Mouse (Mus musculus) adrenal gland, adult 18-20 months (tissue): Measurements from ENCODE around the gene Rhov. TPM values are rescaled to one million over a fixed set of nuclear protein-coding genes. Genes with fewer than 3 reads are reported as not detected.

Source experiments
- DNase-seq, 2 experiments: peaks; one replicate each; pipeline ENCODE4 v3.0.0; 2021 to 2022; ENCODE audit warnings: low spot score in 2 of 2
- total RNA-seq, 2 experiments: library from RNA; stranded (reverse); gene quantifications; 1 replicate in 1 of 2; 2 replicates in 1 of 2; pipeline ENCODE4 v1.2.3; 2021

Gene Rhov
- total RNA-seq, 2 experiments from 2014 or later: 0.17 to 0.74 TPM

GRCm38 (mm10) chr2:119292852-119293251 lies 21.8 kb upstream of the Rhov start:
- DNase-seq: no peak

- DNase-seq: no peak
Observed at GRCm38 (mm10) chr2:119292281-119292680, 21.2 kb upstream of the Rhov start.

GRCm38 (mm10) chr2:119289014-119289416 lies 17.9 kb upstream of the Rhov start:
- no peak for DNase-seq

- peak; percentile 97 to 98 for DNase-seq
Observed at GRCm38 (mm10) chr2:119288270-119288882, 17.3 kb upstream of the Rhov start, which contains the start of gene Vps18. Vps18 (plus strand) TSS chr2:119288740.

GRCm38 (mm10) chr2:119287372-119287771 lies 16.3 kb upstream of the Rhov start:
- DNase-seq: no peak

- no peak for DNase-seq
Observed at GRCm38 (mm10) chr2:119281899-119282565, 11.0 kb upstream of the Rhov start.

GRCm38 (mm10) chr2:119277810-119278209 lies 6.7 kb upstream of the Rhov start:
- DNase-seq: no peak

- DNase-seq: no peak
Observed at GRCm38 (mm10) chr2:119276926-119277325, 5.9 kb upstream of the Rhov start.

GRCm38 (mm10) chr2:119274126-119274525 lies 3.1 kb upstream of the Rhov start:
- DNase-seq: no peak

GRCm38 (mm10) chr2:119270286-119270642 lies 808 bp downstream of the Rhov start:
- DNase-seq: no peak

GRCm38 (mm10) chr2:119263813-119264212 lies 7.3 kb downstream of the Rhov start:
- DNase-seq: no peak

- DNase-seq: peak; percentile 56 to 72
Observed at GRCm38 (mm10) chr2:119262978-119263377, 8.1 kb downstream of the Rhov start.

- no peak for DNase-seq
Observed at GRCm38 (mm10) chr2:119261326-119261725, 9.7 kb downstream of the Rhov start.

GRCm38 (mm10) chr2:119260518-119260917 lies 10.6 kb downstream of the Rhov start:
- DNase-seq: no peak

GRCm38 (mm10) chr2:119254976-119255375 lies 16.1 kb downstream of the Rhov start:
- DNase-seq: no peak

- peak; percentile 90 to 93 for DNase-seq
Observed at GRCm38 (mm10) chr2:119250826-119251478, 20.1 kb downstream of the Rhov start.

- no peak for DNase-seq
Observed at GRCm38 (mm10) chr2:119250377-119250776, 20.7 kb downstream of the Rhov start.

- DNase-seq: no peak
Observed at GRCm38 (mm10) chr2:119249592-119250061, 21.4 kb downstream of the Rhov start.

GRCm38 (mm10) chr2:119247904-119248303 lies 23.2 kb downstream of the Rhov start:
- DNase-seq: no peak

GRCm38 (mm10) chr2:119245246-119245645 lies 25.8 kb downstream of the Rhov start:
- DNase-seq: no peak

- DNase-seq: no peak
Observed at GRCm38 (mm10) chr2:119242548-119242947, 28.5 kb downstream of the Rhov start.

- DNase-seq: no peak
Observed at GRCm38 (mm10) chr2:119240819-119241186, 30.3 kb downstream of the Rhov start.
